ENCODE assay signal across 8 mouse cellular contexts in genomic region chr1:55130943-55131401, GRCm38 (mm10). TPM values are rescaled to one million over a fixed set of nuclear protein-coding genes. Genes with fewer than 3 reads are reported as not detected.
DNase-seq lines count a peak whose midpoint lies in the region; ATAC-seq lines count a peak whose summit lies in the region.

Mob4 (plus strand) TSS chr1:55131231.

- DNase-seq in adipocyte (ENCODE audit: low spot score): peak; percentile 88
- peak; percentile 91 for DNase-seq in embryo, embryonic 10 days (ENCODE audit: low spot score)
- peak; percentile 96 for DNase-seq in gastrocnemius, postnatal 14 days
- peak; percentile 89 to 98 for DNase-seq in left cerebral cortex, postnatal 10 days (ENCODE audit: extremely low spot score in 1 of 2, low spot score in 2 of 2)
- DNase-seq in right cerebral cortex, postnatal 25 days: peak; percentile 94
- DNase-seq in urinary bladder, postnatal 4 days (ENCODE audit: low spot score in 2 of 2): peak; percentile 93 to 95

- ATAC-seq in inflammation-experienced regulatory T-cells, adult 6 months: peak; percentile 83
- peak; percentile 89 for ATAC-seq in megakaryocyte-erythroid progenitor cell, adult 5-6 weeks (replicated peaks; ENCODE audit: low FRiP score, low TSS enrichment, poor library complexity, severe bottlenecking)

- intact Hi-C loops in gastrocnemius, postnatal 14 days (cut with DNase I; ENCODE audit: low total_unique reads): no loop called here
- intact Hi-C loops in left cerebral cortex, postnatal 10 days (cut with DNase I): loop anchor here (2.0 to 5.0 kb wide), 2 partner anchors 44 to 78 kb away; partner anchors contain the start of genes Coq10b, Hspd1 and Hspe1

RNA-seq across cellular contexts. Expression of gene Mob4, which starts in this region (rescaled TPM):
- 10 to 100 TPM; 38.5 to 39.9 TPM for total RNA-seq in gastrocnemius, postnatal 14 days (2021)
- polyA plus RNA-seq in inflammation-experienced regulatory T-cells, adult 6 months (2017; shearing (Covaris generic)): 100 to 1,000 TPM; 121 to 136 (median 133) TPM
- total RNA-seq in left cerebral cortex, postnatal 10 days (2021): 10 to 100 TPM; 67.1 to 69.7 TPM
- 33.5 and 42.6 TPM in 2 replicates for total RNA-seq in megakaryocyte-erythroid progenitor cell, adult 5-6 weeks (2014; fragmentation: Nextera tagmentation)
- total RNA-seq in megakaryocyte-erythroid progenitor cell, adult 5-6 weeks (2017): 29.4 and 68.9 TPM in 2 replicates

Comparison
In these comparisons a context has a peak if more than half of its experiments do, and no peak if none do; other contexts are left out.
1. Peak in every context shown above with its lines: DNase-seq and ATAC-seq.